Mouse (Mus musculus) mouse embryonic stem cell (cell line): Measurements from ENCODE around the gene Gm20388.
"Not testable (repeated sequence)": the region's sequence is repeated elsewhere in the genome, so short reads cannot be mapped to it uniquely, and the experiment has no call there.

Source experiments
- in situ Hi-C, 2 experiments: fragments of 300-500 bp; cut with MboI; formaldehyde crosslinking; loops; 1 replicate in 1 of 2; 3 replicates in 1 of 2; pipeline ENCODE4 v1.14.3; 2019 to 2020; ENCODE audit warnings: low sequenced_read_pairs in 2 of 2, low pct_unique_long_range_greater_than_20kb in 1 of 2, mixed read lengths in 1 of 2; ENCODE audit not compliant: unreplicated experiment in 1 of 2

Gene Gm20388

GRCm38 (mm10) chr8:123032730-123033129 lies 3122.1 kb downstream of the Gm20388 start:
- in situ Hi-C loops: no loop called here

GRCm38 (mm10) chr8:123033431-123033830 lies 3122.8 kb downstream of the Gm20388 start:
- in situ Hi-C loops: no loop called here

- in situ Hi-C loops: no loop called here
Observed at GRCm38 (mm10) chr8:123034171-123034570, 3123.5 kb downstream of the Gm20388 start.

GRCm38 (mm10) chr8:123036956-123037355 lies 3126.3 kb downstream of the Gm20388 start:
- in situ Hi-C loops: no loop called here

GRCm38 (mm10) chr8:123037487-123037886 lies 3126.8 kb downstream of the Gm20388 start:
- in situ Hi-C loops: no loop called here

GRCm38 (mm10) chr8:123038351-123038750 lies 3127.7 kb downstream of the Gm20388 start:
- in situ Hi-C loops: no loop called here

- in situ Hi-C loops: no loop called here
Observed at GRCm38 (mm10) chr8:123039376-123040109, 3128.9 kb downstream of the Gm20388 start.

GRCm38 (mm10) chr8:123040110-123040650 lies 3129.5 kb downstream of the Gm20388 start:
- in situ Hi-C loops: no loop called here

GRCm38 (mm10) chr8:123041008-123041773 lies 3130.6 kb downstream of the Gm20388 start:
- in situ Hi-C loops: no loop called here

- in situ Hi-C loops: no loop called here
Observed at GRCm38 (mm10) chr8:123041774-123042105, 3131.1 kb downstream of the Gm20388 start.

GRCm38 (mm10) chr8:123042158-123042973 lies 3131.7 kb downstream of the Gm20388 start, which contains the start of gene Ankrd11:
Gene Ankrd11 (minus strand): TSS chr8:123042277.
- in situ Hi-C loops: no loop called here

GRCm38 (mm10) chr8:123042974-123043625 lies 3132.5 kb downstream of the Gm20388 start:
- in situ Hi-C loops: no loop called here

GRCm38 (mm10) chr8:123043941-123044340 lies 3133.3 kb downstream of the Gm20388 start:
- in situ Hi-C loops: no loop called here

GRCm38 (mm10) chr8:123044743-123045425 lies 3134.2 kb downstream of the Gm20388 start:
- in situ Hi-C loops: not testable (repeated sequence)

- in situ Hi-C loops: no loop called here
Observed at GRCm38 (mm10) chr8:123046706-123047105, 3136.1 kb downstream of the Gm20388 start.

- in situ Hi-C loops: no loop called here
Observed at GRCm38 (mm10) chr8:123047827-123048226, 3137.2 kb downstream of the Gm20388 start.

GRCm38 (mm10) chr8:123048402-123048801 lies 3137.8 kb downstream of the Gm20388 start:
- in situ Hi-C loops: no loop called here

GRCm38 (mm10) chr8:123051458-123051857 lies 3140.8 kb downstream of the Gm20388 start:
- in situ Hi-C loops: no loop called here
